Mouse (Mus musculus) hindbrain, embryonic 14.5 days (tissue): ENCODE measurements at regions not wholly inside any gene's neighbourhood (a gene's known extent, or its start where the extent isn't known, plus 50 kb on each side); places are given as distances from the start of the nearest gene placed in this dataset.
A peak's percentile ranks its signal among the peaks of the same experiment; 100 is the strongest.

Experiments
- ATAC-seq: fragments of 200-750 bp; cut with Nextera tagmentation; 2 replicates; pipeline ENCODE4 v1.8.0; 2017; ENCODE audit warnings: moderate number of reproducible peaks, mild to moderate bottlenecking, moderate TSS enrichment, moderate library complexity; ENCODE audit not compliant: low FRiP score
- DNase-seq: peaks from one replicate; pipeline ENCODE4 v3.0.0-alpha.2; 2015; ENCODE audit warnings: low spot score
- H3K27ac ChIP-seq: fragments of 300-500 bp; sonication (generic); 2 replicates; pipeline ENCODE4 v1.5.1; 2014; ENCODE audit warnings: mild to moderate bottlenecking, moderate library complexity
- H3K27me3 ChIP-seq: fragments of 300-500 bp; sonication (generic); 2 replicates; pipeline ENCODE4 v1.6.1; 2014; ENCODE audit warnings: mild to moderate bottlenecking, low read length, mixed read lengths; ENCODE audit not compliant: control insufficient read depth, insufficient read depth
- H3K36me3 ChIP-seq: fragments of 300-500 bp; sonication (generic); replicated peaks from 2 replicates; pipeline ENCODE4 v1.6.1; 2014; ENCODE audit not compliant: control insufficient read depth, insufficient read depth
- H3K4me1 ChIP-seq: fragments of 300-500 bp; sonication (generic); replicated peaks from 2 replicates; pipeline ENCODE4 v1.6.1; 2014; ENCODE audit warnings: antibody characterized with exemption, low read length, mixed read lengths; ENCODE audit not compliant: control insufficient read depth, insufficient read depth
- H3K4me2 ChIP-seq: fragments of 300-500 bp; sonication (generic); replicated peaks from 2 replicates; pipeline ENCODE4 v1.6.1; 2014; ENCODE audit warnings: mild to moderate bottlenecking, moderate library complexity
- H3K4me3 ChIP-seq: fragments of 300-500 bp; sonication (generic); replicated peaks from 2 replicates; pipeline ENCODE4 v1.5.1; 2014; ENCODE audit warnings: mild to moderate bottlenecking, low read length
- H3K9ac ChIP-seq: fragments of 300-500 bp; sonication (generic); 2 replicates; pipeline ENCODE4 v1.6.1; 2014
- H3K9me3 ChIP-seq: fragments of 300-500 bp; sonication (generic); 2 replicates; pipeline ENCODE4 v1.6.1; 2016; ENCODE audit warnings: low read length; ENCODE audit not compliant: control insufficient read depth
- WGBS: fragments of 180-500 bp; shearing (Covaris S2); extraction: QIAGEN DNeasy Blood & Tissue Kit; methylation state at CpG from one replicate; pipeline ENCODE4 v1.1.7; 2014; 5-methylcytosine and 5-hydroxymethylcytosine counted together

- H3K4me2 ChIP-seq, result no peak overlapping the region
- DNase-seq, result no peak
- H3K36me3 ChIP-seq, result no peaks in the 10 kb centered on the region
- H3K9ac ChIP-seq, result no peak overlapping the region
- H3K4me1 ChIP-seq, result no peaks in the 10 kb centered on the region
- no peak overlapping the region for H3K27ac ChIP-seq
- no peaks in the 10 kb centered on the region for H3K27me3 ChIP-seq
- H3K9me3 ChIP-seq, result no peaks in the 10 kb centered on the region
- 82% methylated on average over 4 of the region's 4 CpGs for WGBS
- no peak for ATAC-seq
- H3K4me3 ChIP-seq, result no peak overlapping the region
Measured at GRCm38 (mm10) chr2:47750997-47751623, 1062.8 kb upstream of the Acvr2a start.

GRCm38 (mm10) chr2:47755716-47756115 is 1058.2 kb upstream of the Acvr2a start:
- no peak overlapping the region for H3K9ac ChIP-seq
- no peak overlapping the region for H3K4me2 ChIP-seq
- no peak overlapping the region for H3K4me3 ChIP-seq
- DNase-seq (no peak), ATAC-seq (no peak)
- H3K36me3 ChIP-seq, result no peaks in the 10 kb centered on the region
- no peaks in the 10 kb centered on the region for H3K27me3 ChIP-seq
- H3K27ac ChIP-seq, result no peak overlapping the region
- no peaks in the 10 kb centered on the region for H3K4me1 ChIP-seq
- H3K9me3 ChIP-seq, result no peaks in the 10 kb centered on the region

GRCm38 (mm10) chr2:47756248-47756647 is 1057.7 kb upstream of the Acvr2a start:
- ATAC-seq (no peak), DNase-seq (no peak)
- H3K27ac ChIP-seq, result no peak overlapping the region
- no peak overlapping the region for H3K4me3 ChIP-seq
- WGBS, result 68% methylated on average over 4 of the region's 4 CpGs
- no peaks in the 10 kb centered on the region for H3K27me3 ChIP-seq
- no peak overlapping the region for H3K4me2 ChIP-seq
- H3K4me1 ChIP-seq, result no peaks in the 10 kb centered on the region
- H3K9me3 ChIP-seq, result no peaks in the 10 kb centered on the region
- H3K36me3 ChIP-seq, result no peaks in the 10 kb centered on the region
- H3K9ac ChIP-seq, result no peak overlapping the region

- no peak overlapping the region for H3K4me2 ChIP-seq
- no peaks in the 10 kb centered on the region for H3K4me1 ChIP-seq
- H3K4me3 ChIP-seq, result no peak overlapping the region
- H3K9ac ChIP-seq, result no peak overlapping the region
- WGBS, result 72% methylated on average over 1 of the region's 1 CpGs
- no peaks in the 10 kb centered on the region for H3K36me3 ChIP-seq
- no peak for DNase-seq
- H3K9me3 ChIP-seq, result no peaks in the 10 kb centered on the region
- H3K27ac ChIP-seq, result no peak overlapping the region
- H3K27me3 ChIP-seq, result no peaks in the 10 kb centered on the region
- no peak for ATAC-seq
Measured at GRCm38 (mm10) chr2:47775766-47776165, 1038.1 kb upstream of the Acvr2a start.

- H3K4me2 ChIP-seq, result no peak overlapping the region
- no peak for ATAC-seq
Measured at GRCm38 (mm10) chr2:47776965-47777364, 1036.9 kb upstream of the Acvr2a start.

GRCm38 (mm10) chr2:47785848-47786247 is 1028.1 kb upstream of the Acvr2a start:
- H3K36me3 ChIP-seq, result no peaks in the 10 kb centered on the region
- DNase-seq, result peak; percentile 79
- H3K9ac ChIP-seq, result no peak overlapping the region
- no peaks in the 10 kb centered on the region for H3K9me3 ChIP-seq
- ATAC-seq, result no peak
- H3K4me3 ChIP-seq, result no peak overlapping the region
- H3K27ac ChIP-seq, result no peak overlapping the region
- no peaks in the 10 kb centered on the region for H3K27me3 ChIP-seq
- no peak overlapping the region for H3K4me2 ChIP-seq
- WGBS, result 8% methylated on average over 3 of the region's 3 CpGs
- no peaks in the 10 kb centered on the region for H3K4me1 ChIP-seq

More at GRCm38 (mm10) chr2:47776965-47777364, 1036.9 kb upstream of the Acvr2a start:
- WGBS, result 88% methylated on average over 1 of the region's 1 CpGs
- Histone ChIP-seq H3K36me3 (no peaks in the 10 kb centered on the region), H3K9ac (no peak overlapping the region), H3K27ac (no peak overlapping the region), H3K4me3 (no peak overlapping the region), H3K9me3 (no peaks in the 10 kb centered on the region), H3K27me3 (no peaks in the 10 kb centered on the region), H3K4me1 (no peaks in the 10 kb centered on the region)
- DNase-seq, result no peak

- no peak overlapping the region for H3K9ac ChIP-seq
- H3K9me3 ChIP-seq, result no peaks in the 10 kb centered on the region
- H3K4me1 ChIP-seq, result no peaks in the 10 kb centered on the region
- no peak overlapping the region for H3K4me2 ChIP-seq
- no peaks in the 10 kb centered on the region for H3K27me3 ChIP-seq
- 80% methylated on average over 2 of the region's 2 CpGs for WGBS
- no peak overlapping the region for H3K27ac ChIP-seq
- DNase-seq (no peak), ATAC-seq (no peak)
- no peaks in the 10 kb centered on the region for H3K36me3 ChIP-seq
- no peak overlapping the region for H3K4me3 ChIP-seq
Measured at GRCm38 (mm10) chr2:47822746-47823271, 991.1 kb upstream of the Acvr2a start.

GRCm38 (mm10) chr2:47832493-47832892 is 981.4 kb upstream of the Acvr2a start:
- no peaks in the 10 kb centered on the region for H3K9me3 ChIP-seq
- H3K9ac ChIP-seq, result no peak overlapping the region
- WGBS, result 89% methylated on average over 1 of the region's 1 CpGs
- ATAC-seq, result no peak
- H3K4me2 ChIP-seq, result no peak overlapping the region
- H3K4me3 ChIP-seq, result no peak overlapping the region
- no peaks in the 10 kb centered on the region for H3K27me3 ChIP-seq
- H3K27ac ChIP-seq, result peak overlapping the region; percentile 20; the same call in 1 of the 2 replicates
- no peak for DNase-seq
- no peaks in the 10 kb centered on the region; the same call in 1 of the 2 replicates for H3K4me1 ChIP-seq
- no peaks in the 10 kb centered on the region for H3K36me3 ChIP-seq

GRCm38 (mm10) chr2:47833517-47833916 is 980.4 kb upstream of the Acvr2a start:
- 59% methylated on average over 1 of the region's 1 CpGs for WGBS
- ATAC-seq (no peak; the same call in 1 of the 2 replicates), DNase-seq (no peak)
- Histone ChIP-seq H3K4me1 (no peaks in the 10 kb centered on the region; the same call in 1 of the 2 replicates), H3K27me3 (no peaks in the 10 kb centered on the region), H3K9me3 (no peaks in the 10 kb centered on the region), H3K27ac (peak overlapping the region; percentile 51), H3K4me2 (no peak overlapping the region), H3K36me3 (no peaks in the 10 kb centered on the region), H3K4me3 (no peak overlapping the region), H3K9ac (no peak overlapping the region)
